Comparison of ENCODE assay signal across 19 mouse cellular contexts in genomic region chr5:92321631-92322400, GRCm38 (mm10). TPM values are rescaled to one million over a fixed set of nuclear protein-coding genes. Genes with fewer than 3 reads are reported as not detected.
A peak's percentile ranks its signal among the peaks of the same experiment; 100 is the strongest.
DNase-seq lines count a peak whose midpoint lies in the region; ATAC-seq and TF ChIP-seq lines count a peak whose summit lies in the region.
"Had no signal": no experiment of that assay in that cellular context is flagged by ENCODE, and none has a peak within 500 bp of the region (broad histone marks: within the 10 kb centered on the region; RNA-seq: fewer than 3 reads in every experiment).

No protein-coding gene starts in this region.

- H3K4me3 ChIP-seq in kidney, adult 2 months (ENCODE audit: insufficient read depth, low read depth, low read length), result no peak overlapping the region
- H3K4me3 ChIP-seq in kidney, embryonic 14.5 days (ENCODE audit: low read length), result no peak overlapping the region
- H3K4me3 ChIP-seq in hindbrain, embryonic 11.5 days (ENCODE audit: low read depth, low read length), result no peak overlapping the region
- H3K4me3 ChIP-seq: embryonic facial prominence, embryonic 13.5 days; forebrain, embryonic 12.5 days; midbrain, embryonic 15.5 days had no signal

- WGBS in kidney, adult 2 months, result 42% methylated on average over 8 of the region's 8 CpGs
- 49% methylated on average over 8 of the region's 8 CpGs for WGBS in kidney, embryonic 14.5 days
- whole genome bisulfite sequencing in hindbrain, embryonic 11.5 days, result 77% methylated on average over 8 of the region's 8 CpGs

- H3K27me3 ChIP-seq in kidney, adult 2 months (replicated peaks; ENCODE audit: control insufficient read depth, insufficient read depth, low read length), result no peaks in the 10 kb centered on the region
- no peaks in the 10 kb centered on the region for H3K27me3 ChIP-seq in kidney, embryonic 14.5 days (ENCODE audit: control insufficient read depth, insufficient read depth, low read length)
- H3K27me3 ChIP-seq in hindbrain, embryonic 11.5 days (ENCODE audit: control insufficient read depth, insufficient read depth, low read length), result no peaks in the 10 kb centered on the region
- H3K27me3 ChIP-seq: embryonic facial prominence, embryonic 13.5 days; forebrain, embryonic 12.5 days; midbrain, embryonic 15.5 days had no signal

- H3K4me2 ChIP-seq in kidney, embryonic 14.5 days (replicated peaks; ENCODE audit: low read depth, low read length), result no peak overlapping the region
- no peak overlapping the region for H3K4me2 ChIP-seq in hindbrain, embryonic 11.5 days (replicated peaks; ENCODE audit: low read depth, low read length)
- H3K4me2 ChIP-seq: embryonic facial prominence, embryonic 13.5 days; forebrain, embryonic 12.5 days; midbrain, embryonic 15.5 days had no signal

- TF ChIP-seq CTCF in kidney, adult 2 months (conservative IDR thresholded peaks at IDR 0.05; ENCODE audit: insufficient read depth, insufficient read length, low read depth, low read length), result peak; percentile 16; the same call in 1 of the 2 replicates

- peaks cover 6% of the 10 kb centered on the region; the same call in 1 of the 2 replicates for H3K4me1 ChIP-seq in kidney, adult 2 months (ENCODE audit: control insufficient read depth, insufficient read depth, low read length)
- H3K4me1 ChIP-seq in kidney, embryonic 14.5 days (ENCODE audit: control insufficient read depth, insufficient read depth, low read length), result no peaks in the 10 kb centered on the region; the same call in 1 of the 2 replicates
- no peaks in the 10 kb centered on the region for H3K4me1 ChIP-seq in hindbrain, embryonic 11.5 days (replicated peaks; ENCODE audit: control insufficient read depth, insufficient read depth, low read length)
- H3K4me1 ChIP-seq: embryonic facial prominence, embryonic 13.5 days; forebrain, embryonic 12.5 days; midbrain, embryonic 15.5 days had no signal

- no peak overlapping the region for H3K9ac ChIP-seq in kidney, embryonic 14.5 days (ENCODE audit: low read depth, low read length)
- no peak overlapping the region for H3K9ac ChIP-seq in hindbrain, embryonic 11.5 days (ENCODE audit: low read depth, low read length)
- H3K9ac ChIP-seq: embryonic facial prominence, embryonic 13.5 days; forebrain, embryonic 12.5 days; midbrain, embryonic 15.5 days had no signal

- no peaks in the 10 kb centered on the region for H3K36me3 ChIP-seq in kidney, adult 2 months (ENCODE audit: control insufficient read depth, insufficient read depth, low read length)
- H3K36me3 ChIP-seq in kidney, embryonic 14.5 days (ENCODE audit: control insufficient read depth, insufficient read depth, low read length), result no peaks in the 10 kb centered on the region
- no peaks in the 10 kb centered on the region for H3K36me3 ChIP-seq in hindbrain, embryonic 11.5 days (ENCODE audit: control insufficient read depth, insufficient read depth, low read length)
- H3K36me3 ChIP-seq: embryonic facial prominence, embryonic 13.5 days; forebrain, embryonic 12.5 days; G1E; midbrain, embryonic 15.5 days had no signal

- H3K27ac ChIP-seq in kidney, adult 2 months (ENCODE audit: insufficient read depth, low read depth, low read length), result peak overlapping the region; percentile 35
- no peak overlapping the region for H3K27ac ChIP-seq in kidney, embryonic 14.5 days (ENCODE audit: low read depth, low read length)
- no peak overlapping the region for H3K27ac ChIP-seq in hindbrain, embryonic 11.5 days (ENCODE audit: low read depth, low read length)
- H3K27ac ChIP-seq: embryonic facial prominence, embryonic 13.5 days; forebrain, embryonic 12.5 days; midbrain, embryonic 15.5 days had no signal

- TF ChIP-seq POLR2A in kidney, adult 2 months (IDR thresholded peaks at IDR 0.05; ENCODE audit: low read depth, low read length), result no peak

- DNase-seq in adrenal gland, adult 2 months, result peak; percentile 32
- DNase-seq in adrenal gland, postnatal 25 days, result no peak
- peak; percentile 47 for DNase-seq in kidney, adult 2 months
- no peak for DNase-seq in kidney, postnatal 25 days
- peak; percentile 14 for DNase-seq in NIH3T3 (ENCODE audit: low read depth)
- no peak for DNase-seq in hindbrain, embryonic 11.5 days (ENCODE audit: low spot score)
- DNase-seq: cerebellum, adult 9-11 months; gastrocnemius, postnatal 36 days; heart, postnatal 4 days; left cerebral cortex, postnatal 4 days had no signal

- H3K9me3 ChIP-seq in kidney, embryonic 14.5 days (ENCODE audit: control insufficient read depth, low read length), result no peaks in the 10 kb centered on the region
- H3K9me3 ChIP-seq in hindbrain, embryonic 11.5 days (ENCODE audit: control insufficient read depth, low read length), result no peaks in the 10 kb centered on the region
- H3K9me3 ChIP-seq: embryonic facial prominence, embryonic 13.5 days; forebrain, embryonic 12.5 days; G1E; midbrain, embryonic 15.5 days had no signal

- ATAC-seq in kidney, embryonic 14.5 days (ENCODE audit: low FRiP score, low TSS enrichment), result peak; percentile 9; the same call in 1 of the 2 replicates
- no peak for ATAC-seq in granulocyte monocyte progenitor cell, adult 5-6 weeks (replicated peaks; ENCODE audit: poor library complexity, severe bottlenecking)
- ATAC-seq in hindbrain, embryonic 11.5 days (ENCODE audit: low FRiP score), result no peak
- ATAC-seq: CD4-positive, CD25-positive, alpha-beta regulatory T cell, adult 4 months; midbrain, embryonic 15.5 days had no signal

RNA-seq across cellular contexts. Expression of gene Cxcl9, which starts 6.1 kb away (rescaled TPM):
- total RNA-seq in adrenal gland, adult 2 months (2021), result 1 to 10 TPM; 2.5 to 2.6 TPM
- 3.7 and 7.2 TPM in 2 replicates for polyA plus RNA-seq in adrenal gland, adult 2 months (2012; rRNA removed)
- total RNA-seq in adrenal gland, postnatal 25 days (2021), result 0.88 and 0.90 TPM in 2 replicates
- polyA plus RNA-seq in kidney, adult 2 months (2012; rRNA removed), result 8.2 and 14.6 TPM in 2 replicates
- polyA plus RNA-seq in kidney, embryonic 14.5 days (2014; fragmentation: Nextera tagmentation; extraction: Ambion mirVana), result not detected in 2 replicates
- not detected in 2 replicates for total RNA-seq in granulocyte monocyte progenitor cell, adult 5-6 weeks (2014; fragmentation: Nextera tagmentation)
- total RNA-seq in granulocyte monocyte progenitor cell, adult 5-6 weeks (2017), result 0.22 and 0.52 TPM in 2 replicates
- not detected in 2 replicates for polyA plus RNA-seq in hindbrain, embryonic 11.5 days (2014; fragmentation: Nextera tagmentation; extraction: Ambion mirVana)
- total RNA-seq: G1E; left cerebral cortex, adult 18-20 months; left cerebral cortex, postnatal 4 days had no signal
- polyA plus RNA-seq: embryonic facial prominence, embryonic 13.5 days; forebrain, embryonic 12.5 days; G1E; heart, embryonic 14.5 days; midbrain, embryonic 15.5 days had no signal

RNA-seq across cellular contexts. Expression of gene Art3, which starts 9.8 kb away (rescaled TPM):
- 10 to 100 TPM; 39.2 to 58.2 TPM for total RNA-seq in adrenal gland, adult 2 months (2021)
- 2.6 and 3.1 TPM in 2 replicates for polyA plus RNA-seq in adrenal gland, adult 2 months (2012; rRNA removed)
- 50.0 and 51.8 TPM in 2 replicates for total RNA-seq in adrenal gland, postnatal 25 days (2021)
- polyA plus RNA-seq in kidney, adult 2 months (2012; rRNA removed), result 7.1 and 8.8 TPM in 2 replicates
- polyA plus RNA-seq in kidney, embryonic 14.5 days (2014; fragmentation: Nextera tagmentation; extraction: Ambion mirVana), result 1.7 and 3.1 TPM in 2 replicates
- total RNA-seq in granulocyte monocyte progenitor cell, adult 5-6 weeks (2014; fragmentation: Nextera tagmentation), result 1.1 TPM in 1 of 2 replicates, not detected in the other
- total RNA-seq in granulocyte monocyte progenitor cell, adult 5-6 weeks (2017), result 4.8 TPM in 1 of 2 replicates, not detected in the other
- 3.4 and 3.6 TPM in 2 replicates for polyA plus RNA-seq in hindbrain, embryonic 11.5 days (2014; fragmentation: Nextera tagmentation; extraction: Ambion mirVana)
- polyA plus RNA-seq: G1E had no signal

RNA-seq across cellular contexts. Expression of gene Sdad1, which starts 11.5 kb away (rescaled TPM):
- total RNA-seq in adrenal gland, adult 2 months (2021), result 10 to 100 TPM; 25.0 to 39.1 TPM
- 11.2 and 13.2 TPM in 2 replicates for polyA plus RNA-seq in adrenal gland, adult 2 months (2012; rRNA removed)
- 30.5 and 36.1 TPM in 2 replicates for total RNA-seq in adrenal gland, postnatal 25 days (2021)
- 6.1 and 7.0 TPM in 2 replicates for polyA plus RNA-seq in kidney, adult 2 months (2012; rRNA removed)
- polyA plus RNA-seq in kidney, embryonic 14.5 days (2014; fragmentation: Nextera tagmentation; extraction: Ambion mirVana), result 48.3 and 62.6 TPM in 2 replicates
- 41.2 and 46.9 TPM in 2 replicates for total RNA-seq in granulocyte monocyte progenitor cell, adult 5-6 weeks (2014; fragmentation: Nextera tagmentation)
- total RNA-seq in granulocyte monocyte progenitor cell, adult 5-6 weeks (2017), result 67.5 and 84.2 TPM in 2 replicates
- 36.3 and 49.1 TPM in 2 replicates for polyA plus RNA-seq in hindbrain, embryonic 11.5 days (2014; fragmentation: Nextera tagmentation; extraction: Ambion mirVana)

RNA-seq across cellular contexts. Expression of gene Cxcl10, which starts 26.9 kb away (rescaled TPM):
- total RNA-seq in adrenal gland, adult 2 months (2021), result under 1 TPM; 0.43 to 0.73 TPM
- polyA plus RNA-seq in adrenal gland, adult 2 months (2012; rRNA removed), result 1.7 and 3.6 TPM in 2 replicates
- 1.1 and 1.2 TPM in 2 replicates for total RNA-seq in adrenal gland, postnatal 25 days (2021)
- 10.2 and 16.6 TPM in 2 replicates for polyA plus RNA-seq in kidney, adult 2 months (2012; rRNA removed)
- 0.84 and 1.0 TPM in 2 replicates for polyA plus RNA-seq in kidney, embryonic 14.5 days (2014; fragmentation: Nextera tagmentation; extraction: Ambion mirVana)
- not detected in 2 replicates for total RNA-seq in granulocyte monocyte progenitor cell, adult 5-6 weeks (2014; fragmentation: Nextera tagmentation)
- total RNA-seq in granulocyte monocyte progenitor cell, adult 5-6 weeks (2017), result 4.6 and 18.8 TPM in 2 replicates
- 0.57 and 0.71 TPM in 2 replicates for polyA plus RNA-seq in hindbrain, embryonic 11.5 days (2014; fragmentation: Nextera tagmentation; extraction: Ambion mirVana)
- total RNA-seq: left cerebral cortex, postnatal 4 days had no signal
- polyA plus RNA-seq: G1E had no signal

RNA-seq across cellular contexts. Expression of gene Naaa, which starts 43.8 kb away (rescaled TPM):
- total RNA-seq in adrenal gland, adult 2 months (2021), result 10 to 100 TPM; 20.1 to 29.4 TPM
- 33.6 and 42.7 TPM in 2 replicates for polyA plus RNA-seq in adrenal gland, adult 2 months (2012; rRNA removed)
- total RNA-seq in adrenal gland, postnatal 25 days (2021), result 13.8 and 15.8 TPM in 2 replicates
- polyA plus RNA-seq in kidney, adult 2 months (2012; rRNA removed), result 21.8 and 26.7 TPM in 2 replicates
- polyA plus RNA-seq in kidney, embryonic 14.5 days (2014; fragmentation: Nextera tagmentation; extraction: Ambion mirVana), result 18.6 and 22.9 TPM in 2 replicates
- total RNA-seq in granulocyte monocyte progenitor cell, adult 5-6 weeks (2014; fragmentation: Nextera tagmentation), result 5.8 and 17.9 TPM in 2 replicates
- total RNA-seq in granulocyte monocyte progenitor cell, adult 5-6 weeks (2017), result 7.2 and 11.9 TPM in 2 replicates
- 4.7 and 5.5 TPM in 2 replicates for polyA plus RNA-seq in hindbrain, embryonic 11.5 days (2014; fragmentation: Nextera tagmentation; extraction: Ambion mirVana)

Comparison
In these comparisons a context has a peak if more than half of its experiments do, and no peak if none do; other contexts are left out.
1. DNase-seq: peak in adrenal gland, adult 2 months (single experiment), kidney, adult 2 months (single experiment) and NIH3T3 (single experiment); none in adrenal gland, postnatal 25 days (single experiment), kidney, postnatal 25 days (0 of 2) and hindbrain, embryonic 11.5 days (single experiment).